Mouse (Mus musculus) cerebellum, adult 2 months (tissue): ENCODE measurements around the gene Spag16. TPM values are rescaled to one million over a fixed set of nuclear protein-coding genes. Genes with fewer than 3 reads are reported as not detected.
A peak's percentile ranks its signal among the peaks of the same experiment; 100 is the strongest.

Source experiments
- DNase-seq, 2 experiments: peaks; one replicate each; pipeline ENCODE4 v3.0.0; 2021
- H3K27ac ChIP-seq: fragments of 200-500 bp; 2 replicates; pipeline ENCODE4 v1.5.1; 2012; ENCODE audit warnings: low read length, control low read depth, inconsistent platforms; ENCODE audit not compliant: insufficient read depth
- H3K27me3 ChIP-seq: fragments of 200-500 bp; 2 replicates; pipeline ENCODE4 v1.6.1; 2012; ENCODE audit warnings: inconsistent platforms, mild to moderate bottlenecking, low read length, moderate library complexity; ENCODE audit not compliant: control insufficient read depth, insufficient read depth
- H3K4me1 ChIP-seq: fragments of 200-500 bp; 2 replicates; pipeline ENCODE4 v1.6.1; 2011; ENCODE audit warnings: low read length; ENCODE audit not compliant: control insufficient read depth, insufficient read depth
- H3K4me3 ChIP-seq: fragments of 200-500 bp; replicated peaks from 2 replicates; pipeline ENCODE3; 2011; ENCODE audit warnings: mild to moderate bottlenecking, low read depth, low read length, control low read depth; ENCODE audit not compliant: insufficient read depth
- CTCF ChIP-seq: fragments of 200-500 bp; IDR thresholded peaks from 2 replicates; pipeline ENCODE4 v1.5.1; 2011; ENCODE audit warnings: low read depth, mild to moderate bottlenecking, control low read depth, low read length, moderate library complexity, borderline replicate concordance; ENCODE audit not compliant: insufficient read depth
- POLR2A ChIP-seq: fragments of 200-500 bp; IDR thresholded peaks from 2 replicates; pipeline ENCODE4 v1.6.1; 2011; ENCODE audit warnings: low read length, control low read depth, borderline replicate concordance; ENCODE audit not compliant: insufficient read depth
- WGBS: fragments of 180-500 bp; shearing (Covaris S2); methylation state at CpG from one replicate; pipeline ENCODE4 v1.1.7; 2018; 5-methylcytosine and 5-hydroxymethylcytosine counted together
- polyA plus RNA-seq: library from polyadenylated mRNA; depleted of rRNA; stranded (reverse); fragments of >200 nt; gene quantifications from 2 replicates; pipeline ENCODE4 v1.2.3, GENCODE M21; 2012

Spag16 gene
- polyA plus RNA-seq, 1 experiment: 0.61 TPM

DNA sequence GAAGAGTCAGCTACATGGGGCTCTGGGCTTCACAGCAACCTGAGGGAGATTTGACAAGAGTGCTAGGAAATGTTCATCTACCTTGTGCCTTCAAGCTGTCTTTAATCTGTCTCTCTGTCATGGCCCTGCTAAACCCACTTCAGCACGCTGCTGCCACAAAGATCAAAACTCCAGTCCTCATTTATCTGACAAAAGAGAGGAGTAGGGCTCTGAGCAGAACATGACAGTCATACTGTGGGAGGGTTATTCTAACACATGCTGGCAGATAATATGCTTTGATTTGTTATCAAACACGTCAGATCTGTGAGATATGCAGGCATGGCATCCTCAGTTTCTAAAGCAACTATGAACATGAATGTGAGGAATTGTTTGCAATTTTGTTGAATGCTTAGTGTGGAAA is 725.1 kb downstream of the Spag16 start:
- no peaks in the 10 kb centered on the region for H3K27me3 ChIP-seq
- DNase-seq: no peak
- no peak overlapping the region for H3K27ac ChIP-seq
- TF ChIP-seq CTCF (no peak), POLR2A (no peak)
- H3K4me1 ChIP-seq: no peaks in the 10 kb centered on the region
- WGBS: 48% methylated on average over 2 of the region's 2 CpGs
- H3K4me3 ChIP-seq: no peak overlapping the region

DNA sequence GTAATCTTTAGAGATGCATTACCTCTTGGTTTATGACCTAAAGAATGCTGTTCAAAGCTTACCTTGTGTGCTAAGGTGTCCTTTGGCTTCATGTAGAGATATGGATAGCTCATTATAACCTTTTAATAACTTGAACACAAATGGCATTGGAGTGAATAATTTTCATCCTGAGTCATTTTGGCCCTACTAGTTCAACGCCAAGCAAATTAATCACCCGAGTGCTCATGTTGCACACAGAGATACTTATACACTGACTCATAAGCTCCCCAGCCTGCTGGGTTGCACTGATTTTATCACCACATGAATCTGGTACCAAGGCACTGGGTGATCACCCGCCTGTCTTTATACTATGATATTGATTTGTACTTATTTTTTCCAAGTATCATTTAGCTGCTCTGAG is 795.0 kb downstream of the Spag16 start:
- Histone ChIP-seq H3K27me3 (no peaks in the 10 kb centered on the region), H3K4me1 (no peaks in the 10 kb centered on the region), H3K4me3 (no peak overlapping the region), H3K27ac (no peak overlapping the region)
- TF ChIP-seq POLR2A (no peak), CTCF (no peak)
- 80% methylated on average over 3 of the region's 3 CpGs for WGBS
- DNase-seq: no peak

DNA sequence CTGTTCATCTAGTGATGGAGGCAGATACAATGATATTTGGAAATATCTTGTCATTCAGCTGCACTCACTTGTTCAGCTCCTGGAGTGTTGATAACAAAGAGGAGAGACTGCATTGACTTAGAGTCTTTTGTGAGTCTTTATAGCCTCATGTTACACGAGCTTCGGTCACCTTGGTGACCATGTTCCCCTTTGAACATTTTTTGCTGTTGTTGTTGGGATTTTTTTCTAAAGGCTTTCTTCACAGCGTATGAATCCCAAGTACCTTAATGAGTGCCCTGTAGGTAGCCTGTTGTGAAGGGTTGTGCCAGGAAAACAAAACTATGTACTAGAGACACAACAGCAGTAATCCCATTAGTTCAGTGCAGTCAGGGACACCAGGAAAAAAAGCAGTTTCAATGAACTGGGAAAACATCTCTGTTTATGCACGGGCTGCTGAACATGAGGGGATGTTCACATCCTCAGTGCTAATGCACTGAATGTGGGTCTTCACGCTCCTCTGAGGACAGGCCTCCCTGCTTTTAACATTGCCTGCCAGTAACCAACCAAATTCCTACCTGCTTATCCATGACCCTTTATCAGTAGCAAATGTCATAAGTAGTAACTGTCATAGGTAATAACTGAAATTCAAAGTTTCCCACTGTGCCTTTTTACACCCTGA is 798.2 kb downstream of the Spag16 start:
- Histone ChIP-seq H3K4me3 (no peak overlapping the region), H3K27me3 (no peaks in the 10 kb centered on the region), H3K4me1 (no peaks in the 10 kb centered on the region), H3K27ac (no peak overlapping the region)
- TF ChIP-seq CTCF: no peak
- TF ChIP-seq POLR2A: no peak
- DNase-seq: no peak
- WGBS: 19% methylated on average over 5 of the region's 5 CpGs

DNA sequence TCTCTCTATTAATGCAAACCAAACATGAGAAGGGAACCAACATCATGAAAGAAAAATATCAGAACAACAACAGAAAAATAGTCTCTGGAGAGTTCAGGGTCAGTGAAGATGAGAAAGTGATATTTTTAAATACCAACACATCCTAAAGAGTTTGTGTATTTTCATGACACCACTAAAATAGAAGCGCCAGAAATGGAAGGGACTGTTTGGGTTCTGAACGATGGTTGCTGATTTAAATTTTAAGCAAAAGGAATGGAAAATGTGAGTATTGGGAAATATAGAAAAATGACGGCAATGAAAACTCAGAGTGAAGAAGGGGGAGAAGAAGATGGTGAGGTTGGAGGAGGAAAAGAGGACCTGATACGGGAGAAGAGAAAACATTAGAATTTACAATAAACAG is 825.9 kb downstream of the Spag16 start:
- DNase-seq: no peak
- Histone ChIP-seq H3K4me3 (no peak overlapping the region), H3K4me1 (no peaks in the 10 kb centered on the region), H3K27me3 (no peaks in the 10 kb centered on the region), H3K27ac (no peak overlapping the region)
- TF ChIP-seq CTCF: no peak
- TF ChIP-seq POLR2A: no peak
- 94% methylated on average over 4 of the region's 4 CpGs for WGBS

DNA sequence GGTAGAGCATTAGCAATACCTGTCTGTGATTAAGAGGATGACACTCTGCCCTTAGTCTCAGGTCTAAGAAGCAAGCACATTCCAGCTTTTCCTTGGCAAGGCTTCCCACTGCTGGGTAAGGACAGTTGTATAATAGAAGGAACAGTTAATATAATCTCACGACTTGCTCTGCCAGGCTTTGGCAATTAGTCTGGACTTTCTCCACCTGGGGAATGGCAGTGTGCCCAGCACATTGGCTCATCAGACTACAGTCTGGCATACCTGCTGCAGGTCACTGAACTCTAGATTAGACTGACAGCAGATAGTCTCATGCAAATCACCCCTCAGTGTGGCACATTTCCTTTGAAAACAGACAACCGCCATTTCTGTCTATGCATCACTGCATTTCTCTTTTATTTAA is 865.8 kb downstream of the Spag16 start:
- DNase-seq: peak; percentile 49 to 72
- no peak for TF ChIP-seq CTCF
- no peak for TF ChIP-seq POLR2A
- Histone ChIP-seq H3K27ac (no peak overlapping the region), H3K4me1 (peaks cover 8% of the 10 kb centered on the region; the same call in 1 of the 2 replicates), H3K27me3 (no peaks in the 10 kb centered on the region; the same call in 1 of the 2 replicates), H3K4me3 (no peak overlapping the region)
- 8% methylated on average over 2 of the region's 2 CpGs for WGBS

DNA sequence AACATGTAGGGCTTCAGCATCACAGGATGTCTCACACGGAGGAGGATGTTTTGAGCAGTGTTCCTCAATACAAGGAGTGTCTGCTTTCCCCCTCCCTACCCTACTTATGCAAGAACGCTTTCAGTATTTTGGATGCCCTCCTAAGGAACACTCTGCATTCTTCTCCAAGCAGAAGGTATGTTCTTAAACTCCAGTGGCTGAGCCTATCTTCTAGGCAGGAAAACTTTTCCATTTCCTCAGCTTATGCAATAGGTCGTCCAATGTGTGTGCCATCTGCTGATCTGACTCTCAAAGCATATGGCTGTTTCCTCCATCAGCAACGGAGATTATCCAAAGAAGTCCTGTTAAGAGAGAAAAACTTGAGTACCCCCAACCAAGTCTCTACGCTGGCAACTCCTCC is 873.5 kb downstream of the Spag16 start:
- Histone ChIP-seq H3K27me3 (no peaks in the 10 kb centered on the region; the same call in 1 of the 2 replicates), H3K27ac (no peak overlapping the region), H3K4me3 (no peak overlapping the region), H3K4me1 (no peaks in the 10 kb centered on the region)
- TF ChIP-seq CTCF: no peak
- no peak for DNase-seq
- WGBS: 60% methylated on average over 5 of the region's 5 CpGs

DNA sequence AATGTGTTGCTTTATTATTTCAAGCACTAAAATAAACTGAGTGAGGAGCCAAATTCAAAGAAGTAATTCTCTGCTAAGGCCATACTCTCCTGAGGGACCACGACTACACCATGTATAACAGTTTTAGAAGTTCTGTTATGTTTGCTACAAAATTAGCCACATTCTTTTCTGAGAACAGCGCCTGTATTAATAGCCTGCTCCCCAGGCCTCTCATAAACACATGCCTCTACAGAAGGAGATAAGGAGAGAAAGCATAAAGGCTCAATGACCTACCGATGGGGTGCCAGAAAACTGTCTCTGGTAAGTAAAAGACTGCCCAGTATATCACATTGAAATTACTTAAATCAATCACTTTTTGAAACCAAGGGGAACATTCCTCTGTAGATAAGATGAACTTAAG is 877.2 kb downstream of the Spag16 start:
- no peak for DNase-seq
- Histone ChIP-seq H3K4me3 (no peak overlapping the region), H3K27me3 (no peaks in the 10 kb centered on the region), H3K4me1 (no peaks in the 10 kb centered on the region), H3K27ac (no peak overlapping the region)
- WGBS: 87% methylated on average over 3 of the region's 3 CpGs
- TF ChIP-seq POLR2A: no peak
- no peak for TF ChIP-seq CTCF

DNA sequence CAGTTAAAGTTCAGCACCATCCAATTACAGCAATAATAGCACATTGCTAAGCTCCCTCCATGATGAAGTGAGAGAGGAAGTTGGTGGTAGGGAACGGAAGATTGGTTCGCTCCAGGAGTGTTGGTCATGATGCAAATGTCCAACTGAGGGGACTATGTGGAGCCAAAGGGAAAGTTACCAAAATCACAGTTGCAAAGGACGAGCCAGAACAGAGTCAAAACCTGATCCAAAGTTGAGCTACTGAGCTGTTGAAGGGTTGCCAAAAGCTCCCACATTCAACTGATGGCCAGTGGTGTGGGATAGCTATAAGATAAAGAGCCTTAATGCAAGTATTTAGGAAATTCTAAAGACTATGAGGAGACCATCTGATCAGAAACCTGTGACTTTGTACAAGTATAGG is 879.1 kb downstream of the Spag16 start:
- no peaks in the 10 kb centered on the region for H3K27me3 ChIP-seq
- H3K4me1 ChIP-seq: no peaks in the 10 kb centered on the region
- DNase-seq: no peak
- no peak for TF ChIP-seq CTCF
- 6% methylated on average over 3 of the region's 3 CpGs for WGBS
- no peak overlapping the region for H3K4me3 ChIP-seq
- no peak overlapping the region for H3K27ac ChIP-seq
